Mouse (Mus musculus) heart, postnatal 0 days (tissue): Measurements from ENCODE around the gene Fam114a2.

Experiments
- CTCF ChIP-seq: IDR thresholded peaks from 2 replicates; pipeline ENCODE4 v1.5.1; 2016; ENCODE audit warnings: antibody characterized with exemption, control low read depth, low read depth
- EP300 ChIP-seq: IDR thresholded peaks from 2 replicates; pipeline ENCODE4 v1.6.1; 2016; ENCODE audit warnings: antibody characterized with exemption, low read depth

- TF ChIP-seq CTCF, result no peak
- no peak for TF ChIP-seq EP300
These were observed 17.5 kb upstream of the Fam114a2 start for GRCm38 (mm10) chr11:57535912-57536311.
